Mouse (Mus musculus) spleen, postnatal 4 days (tissue): ENCODE measurements around the gene Mmp9.

Experiments
- DNase-seq, 2 experiments: peaks; one replicate each; pipeline ENCODE4 v3.0.0; 2022; ENCODE audit warnings: low spot score in 2 of 2

Mmp9 gene

DNA sequence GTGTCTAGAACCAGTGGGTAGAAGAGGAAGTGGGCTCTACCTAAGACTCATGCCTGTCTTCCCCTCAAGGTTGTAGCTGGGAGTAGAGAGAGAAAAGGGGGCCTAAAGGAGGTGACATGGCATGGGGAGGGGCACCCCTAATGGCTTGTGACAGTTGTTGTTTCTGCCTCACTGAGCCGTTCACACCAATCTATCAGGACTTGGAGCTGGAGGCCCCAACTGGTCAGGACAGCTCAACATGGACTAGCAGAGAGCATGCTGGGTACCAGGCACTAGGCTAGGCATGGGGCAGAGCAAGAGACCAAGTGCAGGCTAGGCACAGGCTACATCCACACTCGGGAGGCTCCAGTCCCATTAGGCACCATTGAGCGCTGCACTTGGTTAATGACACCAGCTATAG, 50.5 kb downstream of the Mmp9 start:
- DNase-seq = no peak

DNA sequence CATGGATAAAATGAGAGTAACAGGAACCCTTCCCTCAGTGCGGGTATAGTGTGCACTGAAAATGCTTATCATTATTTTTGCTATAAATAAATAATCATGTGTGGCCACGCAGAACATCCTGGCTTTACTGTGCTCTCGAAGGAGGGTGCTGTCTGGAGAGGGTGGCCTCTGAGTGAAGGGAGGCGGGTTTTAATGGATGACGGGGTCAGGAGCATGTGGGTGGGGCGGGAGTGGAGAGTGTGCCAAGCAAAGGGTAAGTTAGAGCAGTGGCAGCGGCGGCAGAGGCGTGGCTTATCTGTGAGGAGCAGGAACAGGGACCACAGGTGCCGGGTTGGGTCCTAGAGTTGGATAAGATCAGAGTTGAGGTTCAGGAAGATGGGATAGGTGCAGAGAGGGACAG, 51.2 kb downstream of the Mmp9 start:
- no peak for DNase-seq

DNA sequence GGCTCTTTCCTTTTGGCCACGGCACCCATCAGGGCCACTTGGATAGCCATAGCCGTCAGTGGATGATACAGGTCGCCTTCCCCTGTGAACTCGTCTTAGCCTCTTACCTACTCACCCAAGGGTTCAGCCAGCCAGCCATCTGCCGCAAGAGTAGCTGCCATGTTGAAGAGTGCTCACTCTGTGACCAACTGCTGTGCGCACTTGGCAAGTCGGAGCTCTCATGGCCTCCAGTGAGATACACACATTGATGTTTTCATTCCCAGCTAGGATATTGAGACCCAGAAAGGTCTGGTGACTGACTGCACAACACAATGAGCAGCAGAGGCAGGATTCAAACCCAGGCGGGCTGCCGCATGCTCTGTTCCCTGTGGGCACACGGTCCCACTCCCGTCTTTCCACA, 53.6 kb downstream of the Mmp9 start:
- no peak for DNase-seq

DNA sequence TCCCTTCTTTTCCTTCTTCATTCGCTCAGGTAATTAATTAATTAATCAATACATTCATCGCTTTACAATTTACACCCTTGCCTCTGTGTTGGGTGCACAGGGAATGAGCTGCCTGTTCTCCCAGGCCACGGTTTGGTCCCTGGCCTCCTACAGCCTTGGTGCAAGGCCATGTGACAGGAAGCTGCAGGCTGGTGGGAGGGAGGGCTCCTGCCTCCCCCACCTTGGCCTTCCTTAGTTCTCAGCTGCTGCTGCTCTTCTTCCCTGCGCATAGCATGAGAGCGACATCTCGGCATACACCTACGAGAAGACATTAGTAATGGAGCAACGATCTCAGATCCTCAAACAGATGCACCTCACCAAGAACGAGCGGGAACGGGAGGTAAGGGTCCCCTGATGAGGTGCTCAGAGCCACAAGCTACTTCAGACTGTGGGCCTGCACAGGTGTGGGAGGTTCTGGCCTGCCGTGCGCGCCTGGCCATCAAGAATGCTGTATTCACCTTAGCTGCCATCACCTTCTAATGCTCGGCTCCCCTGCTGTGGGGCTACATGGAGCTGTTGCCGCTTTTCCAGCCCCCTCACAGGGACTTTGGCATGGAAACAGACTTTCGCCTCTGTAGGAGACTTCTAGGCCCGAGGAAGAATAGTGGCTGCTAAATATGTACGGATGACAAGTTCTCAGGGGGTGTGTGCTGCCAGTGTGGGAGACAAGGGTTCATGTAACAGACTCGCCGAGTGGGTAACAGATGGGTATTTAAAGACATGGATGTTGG, 54.3 kb downstream of the Mmp9 start:
- no peak for DNase-seq

DNA sequence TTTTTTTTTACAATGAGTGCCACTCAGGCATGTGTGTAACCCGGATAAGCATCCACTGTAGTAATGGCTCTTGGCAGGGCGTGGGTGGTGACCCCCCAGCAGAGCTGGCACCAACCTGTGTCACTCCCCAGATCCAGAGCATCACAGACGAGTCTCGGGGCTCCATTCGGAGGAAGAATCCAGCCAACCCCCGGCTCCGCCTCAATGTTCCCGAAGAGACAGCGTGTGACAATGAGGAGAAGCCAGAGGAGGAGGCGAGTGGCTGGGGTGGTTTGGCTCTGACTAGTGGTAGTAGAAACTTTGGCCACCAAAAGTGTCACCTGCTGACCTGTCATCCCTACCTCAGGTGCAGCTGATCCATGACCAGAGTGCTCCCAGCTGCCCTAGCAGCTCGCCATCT, 55.4 kb downstream of the Mmp9 start:
- no peak for DNase-seq

DNA sequence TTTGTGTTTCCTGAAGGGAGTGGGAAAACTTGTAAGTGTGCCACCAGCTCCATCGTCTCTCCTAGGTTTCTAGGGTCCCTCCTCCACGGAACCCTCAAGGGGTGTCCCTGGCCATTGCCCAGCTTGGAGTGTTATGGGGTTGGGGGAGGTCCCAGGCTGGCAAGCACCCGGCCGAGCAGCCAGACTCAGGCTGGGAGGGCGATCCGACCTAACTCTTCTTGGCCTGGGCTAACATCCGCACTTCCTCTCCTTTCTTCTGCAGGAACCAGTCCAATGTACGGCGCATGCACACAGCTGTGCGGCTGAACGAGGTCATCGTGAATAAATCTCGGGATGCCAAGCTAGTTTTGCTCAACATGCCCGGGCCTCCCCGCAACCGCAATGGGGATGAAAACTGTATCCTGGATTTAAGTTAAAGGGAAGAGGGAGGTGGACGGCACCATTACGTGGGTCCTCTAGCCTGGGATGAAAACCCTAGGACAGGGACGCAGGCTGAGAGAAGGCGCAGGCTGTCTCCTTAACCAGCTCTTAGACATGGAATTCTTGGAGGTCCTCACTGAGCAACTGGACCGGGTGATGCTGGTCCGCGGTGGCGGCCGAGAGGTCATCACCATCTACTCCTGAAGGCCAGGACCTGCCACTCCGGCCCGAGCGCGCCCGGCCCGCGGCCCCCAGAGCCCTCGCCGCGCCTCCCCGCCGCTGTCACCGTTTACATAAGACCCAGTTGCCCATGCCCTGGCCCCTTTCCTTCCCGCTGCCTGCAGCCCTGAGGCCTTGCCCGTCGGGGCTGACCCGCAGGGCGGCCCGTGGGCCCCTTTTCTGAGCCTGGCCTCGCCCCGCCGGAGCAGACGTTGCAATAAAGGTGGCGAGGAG, 56.5 kb downstream of the Mmp9 start:
- DNase-seq = no peak

DNA sequence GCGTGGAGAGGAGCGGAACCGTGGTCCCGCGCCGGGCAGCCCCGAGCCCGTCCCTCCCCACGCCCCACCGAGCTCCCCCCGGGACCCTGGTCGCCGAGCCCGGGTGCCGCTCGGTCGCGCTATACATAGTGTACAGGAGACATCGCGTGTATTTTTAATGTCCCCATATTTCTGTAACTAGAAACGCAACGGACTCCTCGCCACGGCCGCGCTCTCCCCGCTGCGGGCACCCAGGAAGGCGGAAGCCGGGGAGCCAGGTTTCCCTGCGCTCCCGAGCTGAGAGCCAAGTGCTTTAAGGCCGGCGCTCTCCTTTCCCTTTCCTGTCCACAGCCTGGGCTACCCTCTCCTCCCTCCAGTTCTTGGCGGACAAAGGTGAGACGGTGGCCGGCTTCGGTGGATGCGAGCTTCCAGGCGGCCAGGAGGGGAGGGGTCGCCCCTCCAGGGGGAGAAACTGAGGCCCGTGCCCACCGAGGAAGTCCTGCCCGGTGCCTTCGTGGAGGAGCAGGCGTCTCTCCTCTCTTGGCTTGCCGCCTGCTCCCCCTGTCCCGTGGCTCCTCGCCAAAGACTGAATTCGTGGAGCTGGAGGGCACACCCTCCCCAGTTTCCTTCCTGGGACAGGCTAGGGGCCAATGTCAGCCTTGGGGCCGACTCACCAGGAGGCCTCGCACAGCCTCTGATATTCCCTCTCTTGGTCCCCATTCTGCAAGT, 57.3 kb downstream of the Mmp9 start:
- DNase-seq = no peak

DNA sequence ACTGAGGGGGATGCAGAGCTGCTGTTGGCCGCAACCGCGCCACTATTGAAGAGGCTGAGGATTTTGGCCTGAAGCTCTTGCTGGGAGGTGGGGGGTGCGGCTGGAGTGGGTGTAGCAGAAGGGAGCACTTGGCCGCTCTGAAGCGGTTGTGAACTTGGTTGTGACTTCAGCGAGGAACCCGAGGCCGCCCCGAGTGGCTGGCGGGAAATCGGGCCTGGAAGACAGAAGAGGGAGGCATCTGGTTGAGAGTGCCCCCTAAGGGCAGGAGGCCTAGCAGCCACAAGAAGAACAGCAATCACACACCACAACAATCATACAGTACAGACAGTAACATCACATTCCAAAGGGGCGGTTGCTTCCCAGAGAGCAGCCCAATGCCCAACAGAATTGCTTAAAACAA, 61.4 kb downstream of the Mmp9 start:
- no peak for DNase-seq

DNA sequence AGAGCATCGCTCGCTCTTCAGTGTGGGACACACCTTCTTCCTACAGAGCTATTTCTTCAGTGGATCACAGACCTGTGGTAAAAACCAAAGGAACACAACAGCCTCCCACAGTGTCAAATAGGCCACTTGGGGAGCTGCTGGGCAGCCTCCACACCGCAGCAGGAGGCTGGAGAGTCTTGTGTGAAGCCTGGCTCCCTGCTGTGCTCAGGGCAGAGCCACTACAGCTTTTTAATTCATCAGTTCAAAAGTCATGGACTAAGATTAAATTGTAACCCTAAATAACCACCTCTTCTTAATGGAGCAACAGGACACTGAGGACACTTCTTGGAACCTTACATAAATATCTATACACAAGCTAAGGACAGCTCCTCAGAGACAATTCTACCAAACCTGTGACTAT, 62.5 kb downstream of the Mmp9 start:
- no peak for DNase-seq

DNA sequence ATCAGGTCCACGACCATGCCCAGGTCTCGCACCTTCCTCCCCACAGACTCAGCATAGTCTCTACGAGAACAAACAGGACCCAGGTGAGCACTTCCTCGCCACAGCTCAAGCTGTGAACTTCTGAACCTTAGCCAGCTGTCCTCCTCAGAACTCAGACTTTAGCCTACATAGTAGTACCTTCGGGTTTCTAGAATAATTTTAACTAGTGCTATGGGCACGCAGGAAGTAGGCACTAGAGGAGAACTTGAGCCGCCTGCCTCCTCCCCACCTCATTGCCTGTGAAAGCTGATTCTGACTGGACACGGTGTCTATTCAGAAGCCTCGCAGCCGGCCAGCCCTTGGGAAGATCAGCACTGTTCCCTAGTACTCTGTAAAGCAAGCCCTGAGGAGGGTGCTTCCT, 63.7 kb downstream of the Mmp9 start:
- DNase-seq = no peak
